Mouse (Mus musculus) embryonic facial prominence, embryonic 13.5 days (tissue): Measurements from ENCODE around the gene Smarca1. TPM values are rescaled to one million over a fixed set of nuclear protein-coding genes. Genes with fewer than 3 reads are reported as not detected.

ENCODE experiments used
- ATAC-seq: fragments of 200-750 bp; cut with Nextera tagmentation; 2 replicates; pipeline ENCODE4 v1.8.0; 2017; ENCODE audit warnings: low read depth; ENCODE audit not compliant: insufficient number of reproducible peaks, insufficient read depth, low FRiP score, low TSS enrichment
- H3K27ac ChIP-seq: fragments of 300-500 bp; sonication (generic); 2 replicates; pipeline ENCODE4 v1.5.1; 2015; ENCODE audit warnings: moderate library complexity, mild to moderate bottlenecking, inconsistent platforms
- H3K27me3 ChIP-seq: fragments of 300-500 bp; sonication (generic); 2 replicates; pipeline ENCODE4 v1.6.1; 2015; ENCODE audit warnings: mild to moderate bottlenecking, inconsistent platforms
- H3K36me3 ChIP-seq: fragments of 300-500 bp; sonication (generic); 2 replicates; pipeline ENCODE4 v1.6.1; 2015; ENCODE audit warnings: mild to moderate bottlenecking, inconsistent platforms
- H3K4me1 ChIP-seq: fragments of 300-500 bp; sonication (generic); 2 replicates; pipeline ENCODE4 v1.6.1; 2015; ENCODE audit warnings: inconsistent platforms
- H3K4me2 ChIP-seq: fragments of 300-500 bp; sonication (generic); 2 replicates; pipeline ENCODE4 v1.6.1; 2015; ENCODE audit warnings: moderate library complexity, mild to moderate bottlenecking, inconsistent platforms
- H3K4me3 ChIP-seq: fragments of 300-500 bp; sonication (generic); 2 replicates; pipeline ENCODE4 v1.5.1; 2015; ENCODE audit warnings: mild to moderate bottlenecking, inconsistent platforms
- H3K9ac ChIP-seq: fragments of 300-500 bp; sonication (generic); 2 replicates; pipeline ENCODE4 v1.6.1; 2015; ENCODE audit warnings: mild to moderate bottlenecking, inconsistent platforms
- H3K9me3 ChIP-seq: fragments of 300-500 bp; sonication (generic); 2 replicates; pipeline ENCODE4 v1.6.1; 2016; ENCODE audit warnings: inconsistent platforms
- WGBS: fragments of 180-500 bp; shearing (Covaris S2); methylation state at CpG from one replicate; pipeline ENCODE4 v1.1.7; 2015; ENCODE audit warnings: mixed read lengths; 5-methylcytosine and 5-hydroxymethylcytosine counted together
- polyA plus RNA-seq: library from polyadenylated mRNA; unstranded; fragments of >200 nt; fragmentation: Nextera tagmentation; extraction: Ambion mirVana; gene quantifications from 2 replicates; pipeline ENCODE4 v1.2.1, GENCODE M21; 2015

Gene Smarca1
- polyA plus RNA-seq, 1 experiment from 2014 or later = 34.5 TPM

DNA sequence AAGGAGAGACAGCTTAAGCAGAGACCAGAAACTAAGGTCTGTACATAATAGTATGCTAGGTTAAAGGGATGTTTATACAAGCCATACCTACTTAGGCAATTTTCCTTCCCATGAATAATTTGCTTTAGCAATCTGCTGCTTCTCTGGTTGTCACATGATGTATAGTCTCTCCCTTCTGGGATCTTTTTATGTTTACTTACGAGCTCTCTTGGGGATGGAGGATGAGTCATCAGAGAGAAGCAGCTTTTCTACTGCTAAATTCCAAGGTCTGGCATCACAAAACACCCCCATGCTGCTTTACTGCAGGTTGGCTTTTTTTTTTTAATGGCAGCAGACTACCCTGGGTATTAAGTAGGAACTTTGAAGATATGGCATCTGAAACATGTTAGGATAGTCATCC, 132.6 kb downstream of the Smarca1 start:
- Histone ChIP-seq H3K4me2 (no peak overlapping the region), H3K9ac (no peak overlapping the region), H3K27ac (no peak overlapping the region), H3K27me3 (no peaks in the 10 kb centered on the region), H3K4me1 (no peaks in the 10 kb centered on the region), H3K36me3 (no peaks in the 10 kb centered on the region), H3K9me3 (no peaks in the 10 kb centered on the region), H3K4me3 (no peak overlapping the region)
- 44% methylated on average over 1 of the region's 1 CpGs for WGBS
- no peak for ATAC-seq

Other genes with a start within 250 kb of the Smarca1 start
- gene Ocrl, start 19.4 kb upstream of the Smarca1 start, polyA plus RNA-seq = 24.9 and 28.7 TPM in 2 replicates
- 8.8 and 9.7 TPM in 2 replicates for gene Apln, start 141.9 kb upstream of the Smarca1 start, polyA plus RNA-seq
- 4.4 and 4.6 TPM in 2 replicates for gene Xpnpep2, start 215.8 kb upstream of the Smarca1 start, polyA plus RNA-seq